Mouse (Mus musculus) cortical plate, adult 2 months (tissue): ENCODE data around the gene Prnd.

Experiments
- CTCF ChIP-seq: fragments of 200-500 bp; IDR thresholded peaks from 2 replicates; pipeline ENCODE4 v1.5.1; 2011; ENCODE audit warnings: mild to moderate bottlenecking, control low read depth, low read length; ENCODE audit not compliant: insufficient read depth; ENCODE audit errors: extremely low read depth
- POLR2A ChIP-seq: fragments of 200-500 bp; IDR thresholded peaks from 2 replicates; pipeline ENCODE4 v1.6.1; 2011; ENCODE audit warnings: mild to moderate bottlenecking, low read length, control low read depth; ENCODE audit not compliant: insufficient read depth; ENCODE audit errors: extremely low read depth

- no peak for TF ChIP-seq POLR2A
- TF ChIP-seq CTCF: no peak
Measured at GRCm38 (mm10) chr2:131910847-131911246, 39.8 kb upstream of the Prnd start.
